Mouse (Mus musculus) kidney, postnatal 0 days (tissue): ENCODE measurements around the gene Gnas. TPM values are rescaled to one million over a fixed set of nuclear protein-coding genes. Genes with fewer than 3 reads are reported as not detected.

Source experiments
- ATAC-seq: fragments of 200-750 bp; cut with Nextera tagmentation; replicated peaks from 2 replicates; pipeline ENCODE4 v1.8.0; 2017; ENCODE audit warnings: low read depth, moderate number of reproducible peaks, moderate TSS enrichment, moderate library complexity; ENCODE audit not compliant: low FRiP score
- DNase-seq: peaks from one replicate; pipeline ENCODE4 v3.0.0-alpha.2; 2016; ENCODE audit warnings: low spot score
- H3K27ac ChIP-seq: fragments of 300-500 bp; sonication (generic); 2 replicates; pipeline ENCODE4 v1.5.1; 2014; ENCODE audit warnings: mild to moderate bottlenecking
- H3K27me3 ChIP-seq: fragments of 300-500 bp; sonication (generic); 2 replicates; pipeline ENCODE4 v1.6.1; 2014; ENCODE audit warnings: low read length, mixed read lengths; ENCODE audit not compliant: insufficient read depth
- H3K36me3 ChIP-seq: fragments of 300-500 bp; sonication (generic); 2 replicates; pipeline ENCODE4 v1.6.1; 2014; ENCODE audit warnings: low read length, mixed read lengths; ENCODE audit not compliant: insufficient read depth
- H3K4me1 ChIP-seq: fragments of 300-500 bp; sonication (generic); replicated peaks from 2 replicates; pipeline ENCODE4 v1.6.1; 2014; ENCODE audit warnings: antibody characterized with exemption, low read length, mixed read lengths; ENCODE audit not compliant: insufficient read depth
- H3K4me2 ChIP-seq: fragments of 300-500 bp; sonication (generic); 2 replicates; pipeline ENCODE4 v1.6.1; 2014; ENCODE audit warnings: mild to moderate bottlenecking, low read length, moderate library complexity, mixed read lengths
- H3K4me3 ChIP-seq: fragments of 300-500 bp; sonication (generic); replicated peaks from 2 replicates; pipeline ENCODE4 v1.5.1; 2014; ENCODE audit warnings: low read depth, low read length
- H3K9ac ChIP-seq: fragments of 300-500 bp; sonication (generic); 2 replicates; pipeline ENCODE4 v1.6.1; 2014; ENCODE audit warnings: low read depth, low read length
- H3K9me3 ChIP-seq: fragments of 300-500 bp; sonication (generic); replicated peaks from 2 replicates; pipeline ENCODE4 v1.6.1; 2016; ENCODE audit warnings: low read length, inconsistent platforms, mixed read lengths
- CTCF ChIP-seq: IDR thresholded peaks from 2 replicates; pipeline ENCODE4 v1.5.1; 2016; ENCODE audit warnings: antibody characterized with exemption, low read depth, mild to moderate bottlenecking, moderate library complexity
- whole genome bisulfite sequencing: fragments of 180-500 bp; shearing (Covaris S2); extraction: QIAGEN DNeasy Blood & Tissue Kit; methylation state at CpG from one replicate; pipeline ENCODE4 v1.1.7; 2014; 5-methylcytosine and 5-hydroxymethylcytosine counted together
- microRNA counts: library from miRNA; unstranded; fragments of <30 nt; microRNA quantifications from one replicate; lab custom pipeline; 2015
- microRNA-seq: library from miRNA; unstranded; fragments of <30 nt; microRNA quantifications from one replicate; pipeline ENCODE4, GENCODE M21; 2016
- polyA plus RNA-seq: library from polyadenylated mRNA; unstranded; fragments of >200 nt; fragmentation: Nextera tagmentation; extraction: Ambion mirVana; gene quantifications from 2 replicates; pipeline ENCODE4 v1.2.1, GENCODE M21; 2015

Gnas gene
- polyA plus RNA-seq, 1 experiment from 2014 or later: 1,363 TPM

GRCm38 (mm10) chr2:174366571-174366970 lies 82.5 kb downstream of the Gnas start:
- no peaks in the 10 kb centered on the region for H3K36me3 ChIP-seq
- H3K9me3 ChIP-seq: no peaks in the 10 kb centered on the region
- no peaks in the 10 kb centered on the region for H3K27me3 ChIP-seq
- ATAC-seq (no peak), DNase-seq (no peak)
- no peak overlapping the region for H3K27ac ChIP-seq
- TF ChIP-seq CTCF: no peak
- H3K4me3 ChIP-seq: no peak overlapping the region
- H3K4me1 ChIP-seq: no peaks in the 10 kb centered on the region
- H3K4me2 ChIP-seq: no peak overlapping the region
- no peak overlapping the region for H3K9ac ChIP-seq
- 85% methylated on average over 10 of the region's 10 CpGs for WGBS

GRCm38 (mm10) chr2:174381021-174381420 lies 96.9 kb downstream of the Gnas start:
- H3K9me3 ChIP-seq: no peaks in the 10 kb centered on the region
- 39% methylated on average over 9 of the region's 9 CpGs for WGBS
- no peaks in the 10 kb centered on the region for H3K27me3 ChIP-seq
- peak; percentile 52 for DNase-seq
- no peak overlapping the region for H3K9ac ChIP-seq
- TF ChIP-seq CTCF: no peak
- ATAC-seq: no peak
- H3K4me2 ChIP-seq: no peak overlapping the region
- H3K27ac ChIP-seq: no peak overlapping the region
- no peaks in the 10 kb centered on the region; the same call in 1 of the 2 replicates for H3K4me1 ChIP-seq
- H3K36me3 ChIP-seq: no peaks in the 10 kb centered on the region
- no peak overlapping the region for H3K4me3 ChIP-seq

DNA sequence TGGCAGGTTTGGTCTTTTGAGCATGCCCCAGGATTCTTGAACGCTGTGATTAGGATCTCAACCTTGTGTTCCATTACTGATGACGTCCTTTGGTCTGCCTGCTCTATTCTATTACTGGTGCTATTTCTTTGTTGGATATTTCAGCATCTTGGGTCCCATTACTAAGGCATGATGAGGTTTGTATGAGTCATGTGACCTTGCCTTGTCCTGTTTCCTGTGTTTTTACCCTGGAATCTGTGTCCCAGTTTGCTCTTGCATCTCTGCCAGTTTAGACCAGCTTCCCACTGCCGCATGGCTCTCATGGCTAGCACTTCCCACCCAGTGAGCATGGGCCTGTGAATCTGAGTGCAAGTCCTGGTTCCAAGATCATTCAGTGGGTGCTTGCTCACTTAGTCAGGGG lies 107.8 kb downstream of the Gnas start:
- Histone ChIP-seq H3K36me3 (no peaks in the 10 kb centered on the region), H3K27me3 (no peaks in the 10 kb centered on the region), H3K4me1 (no peaks in the 10 kb centered on the region), H3K27ac (no peak overlapping the region), H3K9me3 (no peaks in the 10 kb centered on the region; the same call in 1 of the 2 replicates), H3K9ac (no peak overlapping the region), H3K4me2 (no peak overlapping the region), H3K4me3 (no peak overlapping the region)
- WGBS: 90% methylated on average over 3 of the region's 3 CpGs
- DNase-seq (no peak), ATAC-seq (no peak)
- TF ChIP-seq CTCF: no peak

DNA sequence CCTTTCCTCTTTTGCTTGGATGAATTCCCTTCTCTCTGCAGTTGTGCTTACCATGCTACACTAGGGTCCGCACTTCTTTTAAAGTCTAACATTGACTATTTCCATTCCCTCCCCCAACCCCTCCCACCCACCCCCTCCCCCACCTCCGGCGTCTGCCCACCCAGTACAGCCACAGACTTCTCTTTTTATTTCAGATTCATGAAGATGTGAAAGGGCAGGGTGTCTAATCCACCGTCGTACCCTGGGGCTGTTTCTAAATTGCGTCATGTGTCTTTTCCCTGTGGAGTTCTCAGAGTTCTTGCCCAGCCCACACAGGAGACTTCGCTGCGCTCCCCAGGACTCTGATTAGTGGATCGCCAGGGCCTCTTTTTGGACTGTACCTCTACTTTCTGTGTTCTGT lies 108.4 kb downstream of the Gnas start:
- 80% methylated on average over 9 of the region's 9 CpGs for WGBS
- Histone ChIP-seq H3K36me3 (no peaks in the 10 kb centered on the region), H3K27ac (no peak overlapping the region), H3K4me3 (no peak overlapping the region), H3K4me1 (no peaks in the 10 kb centered on the region), H3K9ac (no peak overlapping the region), H3K9me3 (no peaks in the 10 kb centered on the region; the same call in 1 of the 2 replicates), H3K27me3 (no peaks in the 10 kb centered on the region), H3K4me2 (no peak overlapping the region)
- ATAC-seq (no peak), DNase-seq (no peak)
- no peak for TF ChIP-seq CTCF

- 72% methylated on average over 5 of the region's 5 CpGs for WGBS
- no peak for TF ChIP-seq CTCF
Observed at GRCm38 (mm10) chr2:174393383-174393782, 109.3 kb downstream of the Gnas start.

More at GRCm38 (mm10) chr2:174393383-174393782, 109.3 kb downstream of the Gnas start:
- Histone ChIP-seq H3K4me3 (no peak overlapping the region), H3K27me3 (no peaks in the 10 kb centered on the region), H3K9me3 (no peaks in the 10 kb centered on the region; the same call in 1 of the 2 replicates), H3K9ac (no peak overlapping the region), H3K36me3 (no peaks in the 10 kb centered on the region), H3K4me1 (no peaks in the 10 kb centered on the region), H3K27ac (no peak overlapping the region), H3K4me2 (no peak overlapping the region)
- DNase-seq (no peak), ATAC-seq (no peak)

MicroRNAs encoded within 50 kb of the gene (microRNA counts, 519-probe panel; counts per million panel counts)
- microRNA mmu-miR-296-3p (lab: Ali Mortazavi, UCI): 330 counts per million, percentile 68 among the panel's probes with 10 or more counts
- 5,204 counts per million, percentile 85 among the panel's probes with 10 or more counts for microRNA mmu-miR-296-5p (lab: Ali Mortazavi, UCI)
- microRNA mmu-miR-298 (lab: Ali Mortazavi, UCI): 330 counts per million, percentile 68 among the panel's probes with 10 or more counts

Small RNAs within 50 kb of the gene (microRNA-seq; reads per million reads assigned to microRNA genes)
- gene Gm27591: not detected
- 3,054 reads per million, percentile 87 among the genes with 10 or more reads in this experiment for gene Mir296
- gene Mir298: 1,499 reads per million, percentile 80 among the genes with 10 or more reads in this experiment

Other genes with a start within 250 kb of the Gnas start
- 6.2 and 8.7 TPM in 2 replicates for gene Stx16, start 208.0 kb upstream of the Gnas start, polyA plus RNA-seq
- gene Npepl1, start 174.0 kb upstream of the Gnas start, polyA plus RNA-seq: 50.2 and 51.5 TPM in 2 replicates
- 8.6 and 11.1 TPM in 2 replicates for gene Gm20721, start 62.4 kb downstream of the Gnas start, polyA plus RNA-seq
- gene Nelfcd, start 131.5 kb downstream of the Gnas start, polyA plus RNA-seq: 69.6 and 79.0 TPM in 2 replicates
- gene Ctsz, start 154.7 kb downstream of the Gnas start, polyA plus RNA-seq: 131 and 132 TPM in 2 replicates
- 0.32 and 0.41 TPM in 2 replicates for gene Tubb1, start 166.4 kb downstream of the Gnas start, polyA plus RNA-seq
- 1,098 and 1,156 TPM in 2 replicates for gene Atp5e, start 179.8 kb downstream of the Gnas start, polyA plus RNA-seq
- gene Prelid3b, start 188.8 kb downstream of the Gnas start, polyA plus RNA-seq: 98.9 and 105 TPM in 2 replicates